ENCODE assay signal across 8 mouse cellular contexts in the genomic region with DNA sequence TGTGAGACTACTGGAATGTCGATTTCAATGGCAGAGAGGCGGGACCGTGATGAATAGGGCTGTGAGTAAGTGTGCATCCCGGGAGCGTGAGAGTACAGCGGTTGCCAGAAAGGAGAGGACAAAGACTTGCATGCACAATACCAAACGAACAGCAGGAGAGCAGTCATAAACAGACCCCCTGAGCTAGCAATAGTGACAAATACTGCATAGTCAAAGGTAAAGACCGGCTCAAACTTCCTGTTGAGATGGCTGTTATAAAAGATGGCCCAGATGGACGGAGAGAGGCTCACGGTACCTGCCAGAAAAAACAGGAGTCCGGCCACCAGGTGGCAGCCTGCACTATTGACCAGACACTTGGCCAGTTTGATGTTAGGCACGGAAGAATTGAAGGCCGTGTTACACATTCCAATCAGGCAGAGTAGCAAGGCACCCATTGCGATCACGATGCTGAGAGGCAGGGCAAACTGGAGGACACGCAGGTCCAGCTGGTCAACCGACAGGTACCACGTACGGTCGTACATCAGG. TPM values are rescaled to one million over a fixed set of nuclear protein-coding genes. Genes with fewer than 3 reads are reported as not detected.
DNase-seq lines count a peak whose midpoint lies in the region; ATAC-seq and TF ChIP-seq lines count a peak whose summit lies in the region.

No protein-coding gene starts in this region.

- no peaks in the 10 kb centered on the region for H3K9me3 ChIP-seq in kidney, embryonic 15.5 days (replicated peaks)
- H3K9me3 ChIP-seq in limb, embryonic 13.5 days, result no peaks in the 10 kb centered on the region
- no peaks in the 10 kb centered on the region for H3K9me3 ChIP-seq in midbrain, postnatal 0 days (ENCODE audit: low read length)

- 59% methylated on average over 20 of the region's 20 CpGs for WGBS in heart, adult 2 months
- 57% methylated on average over 20 of the region's 20 CpGs for WGBS in kidney, embryonic 15.5 days
- 63% methylated on average over 20 of the region's 20 CpGs for WGBS in limb, embryonic 13.5 days
- WGBS in midbrain, postnatal 0 days, result 26% methylated on average over 20 of the region's 20 CpGs

- peak; percentile 23 for DNase-seq in thymus, postnatal 14 days
- DNase-seq in thymus, adult 18-20 months, result no peak
- DNase-seq in heart, adult 2 months, result peak; percentile 37 to 69
- DNase-seq in midbrain, postnatal 0 days (ENCODE audit: low spot score), result peak; percentile 81
- peak; percentile 10 for DNase-seq in thymus, postnatal 25 days

- no peaks in the 10 kb centered on the region; the same call in 1 of the 2 replicates for H3K4me1 ChIP-seq in heart, adult 2 months (ENCODE audit: control insufficient read depth, insufficient read depth, low read length)
- H3K4me1 ChIP-seq in kidney, embryonic 15.5 days, result no peaks in the 10 kb centered on the region
- H3K4me1 ChIP-seq in limb, embryonic 13.5 days, result no peaks in the 10 kb centered on the region
- no peaks in the 10 kb centered on the region for H3K4me1 ChIP-seq in midbrain, postnatal 0 days (ENCODE audit: insufficient read depth, low read length)

- H3K36me3 ChIP-seq in heart, adult 2 months (ENCODE audit: control insufficient read depth, insufficient read depth, low read length), result peaks cover 17% of the 10 kb centered on the region
- H3K36me3 ChIP-seq in kidney, embryonic 15.5 days, result peaks cover 41% of the 10 kb centered on the region
- peaks cover 57% of the 10 kb centered on the region for H3K36me3 ChIP-seq in limb, embryonic 13.5 days
- no peaks in the 10 kb centered on the region; the same call in 1 of the 2 replicates for H3K36me3 ChIP-seq in midbrain, postnatal 0 days (ENCODE audit: insufficient read depth, low read length)

- TF ChIP-seq POLR2A in heart, adult 2 months (IDR thresholded peaks at IDR 0.05; ENCODE audit: insufficient read depth, low read depth, low read length), result no peak

- H3K27ac ChIP-seq in heart, adult 2 months, result no peak overlapping the region
- no peak overlapping the region for H3K27ac ChIP-seq in kidney, embryonic 15.5 days
- no peak overlapping the region for H3K27ac ChIP-seq in limb, embryonic 13.5 days
- no peak overlapping the region for H3K27ac ChIP-seq in midbrain, postnatal 0 days (ENCODE audit: low read depth, low read length)

- intact Hi-C loops in heart, adult 2 months (cut with DNase I), result no loop called here

- TF ChIP-seq CTCF in heart, adult 2 months (IDR thresholded peaks at IDR 0.05), result peak; percentile 75
- peak; percentile 82 for TF ChIP-seq CTCF in midbrain, postnatal 0 days (IDR thresholded peaks at IDR 0.05)

- no peak overlapping the region for H3K4me3 ChIP-seq in heart, adult 2 months
- no peak overlapping the region for H3K4me3 ChIP-seq in kidney, embryonic 15.5 days (replicated peaks)
- H3K4me3 ChIP-seq in limb, embryonic 13.5 days, result no peak overlapping the region
- no peak overlapping the region for H3K4me3 ChIP-seq in midbrain, postnatal 0 days (ENCODE audit: low read depth, low read length)

- no peak overlapping the region for H3K9ac ChIP-seq in heart, adult 2 months (ENCODE audit: low read depth, low read length)
- no peak overlapping the region for H3K9ac ChIP-seq in kidney, embryonic 15.5 days
- H3K9ac ChIP-seq in limb, embryonic 13.5 days, result no peak overlapping the region
- no peak overlapping the region for H3K9ac ChIP-seq in midbrain, postnatal 0 days (replicated peaks; ENCODE audit: low read length, poor library complexity, severe bottlenecking)

- no peak overlapping the region for H3K4me2 ChIP-seq in kidney, embryonic 15.5 days
- H3K4me2 ChIP-seq in limb, embryonic 13.5 days (replicated peaks), result no peak overlapping the region
- peak overlapping the region; percentile 19; the same call in 1 of the 2 replicates for H3K4me2 ChIP-seq in midbrain, postnatal 0 days (ENCODE audit: low read depth, low read length, poor library complexity, severe bottlenecking)

- no peaks in the 10 kb centered on the region for H3K27me3 ChIP-seq in heart, adult 2 months (ENCODE audit: control insufficient read depth, insufficient read depth, low read length)
- H3K27me3 ChIP-seq in kidney, embryonic 15.5 days, result no peaks in the 10 kb centered on the region
- no peaks in the 10 kb centered on the region for H3K27me3 ChIP-seq in limb, embryonic 13.5 days
- H3K27me3 ChIP-seq in midbrain, postnatal 0 days (ENCODE audit: insufficient read depth, low read length), result no peaks in the 10 kb centered on the region

- peak; percentile 88 for ATAC-seq in common myeloid progenitor, adult 5-6 weeks (replicated peaks; ENCODE audit: low read depth, poor library complexity, severe bottlenecking)
- peak; percentile 55; the same call in 1 of the 2 replicates for ATAC-seq in kidney, embryonic 15.5 days (replicated peaks; ENCODE audit: low FRiP score)
- ATAC-seq in limb, embryonic 13.5 days (ENCODE audit: low FRiP score, low read depth), result peak; percentile 41; the same call in 1 of the 2 replicates
- ATAC-seq in midbrain, postnatal 0 days (ENCODE audit: low FRiP score), result peak; percentile 70

- H3K79me2 ChIP-seq in heart, adult 2 months (replicated peaks; ENCODE audit: control insufficient read depth, insufficient read depth, low read length), result no peaks in the 10 kb centered on the region; the same call in 1 of the 2 replicates

- TF ChIP-seq EP300 in heart, adult 2 months (IDR thresholded peaks at IDR 0.05; ENCODE audit: insufficient read depth, low read depth, low read length), result no peak

RNA-seq across cellular contexts. Expression of a gene that starts 7.0 kb away (rescaled TPM):
- 1.3 and 6.9 TPM in 2 replicates for total RNA-seq in common myeloid progenitor, adult 5-6 weeks (2017)
- total RNA-seq in heart, adult 2 months (2021), result 10 to 100 TPM; 15.6 to 23.4 TPM
- polyA plus RNA-seq in heart, adult 2 months (2012; rRNA removed), result 14.6 and 29.8 TPM in 2 replicates
- polyA plus RNA-seq in kidney, embryonic 15.5 days (2015; fragmentation: Nextera tagmentation; extraction: Ambion mirVana), result 31.4 and 32.5 TPM in 2 replicates
- 21.9 TPM in 2 replicates for polyA plus RNA-seq in limb, embryonic 13.5 days (2015; fragmentation: Nextera tagmentation; extraction: Ambion mirVana)
- 16.7 and 21.4 TPM in 2 replicates for total RNA-seq in midbrain, postnatal 0 days (2014; rRNA removed)
- 13.9 and 14.5 TPM in 2 replicates for polyA plus RNA-seq in midbrain, postnatal 0 days (2015; fragmentation: Nextera tagmentation; extraction: Ambion mirVana)

RNA-seq across cellular contexts. Expression of a gene that starts 28.8 kb away (rescaled TPM):
- total RNA-seq in common myeloid progenitor, adult 5-6 weeks (2017), result not detected in 2 replicates
- total RNA-seq in heart, adult 2 months (2021), result not detected
- polyA plus RNA-seq in heart, adult 2 months (2012; rRNA removed), result not detected in 2 replicates
- polyA plus RNA-seq in kidney, embryonic 15.5 days (2015; fragmentation: Nextera tagmentation; extraction: Ambion mirVana), result not detected in 2 replicates
- polyA plus RNA-seq in limb, embryonic 13.5 days (2015; fragmentation: Nextera tagmentation; extraction: Ambion mirVana), result not detected in 2 replicates
- 0.42 TPM in 1 of 2 replicates, not detected in the other for total RNA-seq in midbrain, postnatal 0 days (2014; rRNA removed)
- polyA plus RNA-seq in midbrain, postnatal 0 days (2015; fragmentation: Nextera tagmentation; extraction: Ambion mirVana), result 0.22 and 0.33 TPM in 2 replicates

RNA-seq across cellular contexts. Expression of a gene that starts 51.6 kb away (rescaled TPM):
- 36.4 and 38.1 TPM in 2 replicates for total RNA-seq in common myeloid progenitor, adult 5-6 weeks (2017)
- total RNA-seq in heart, adult 2 months (2021), result 10 to 100 TPM in 1 of 2 experiments, 1 to 10 TPM in 1; 9.6 to 11.4 TPM
- polyA plus RNA-seq in heart, adult 2 months (2012; rRNA removed), result 4.3 and 9.8 TPM in 2 replicates
- 31.5 and 33.2 TPM in 2 replicates for polyA plus RNA-seq in kidney, embryonic 15.5 days (2015; fragmentation: Nextera tagmentation; extraction: Ambion mirVana)
- 25.0 and 29.2 TPM in 2 replicates for polyA plus RNA-seq in limb, embryonic 13.5 days (2015; fragmentation: Nextera tagmentation; extraction: Ambion mirVana)
- 15.5 and 21.7 TPM in 2 replicates for total RNA-seq in midbrain, postnatal 0 days (2014; rRNA removed)
- polyA plus RNA-seq in midbrain, postnatal 0 days (2015; fragmentation: Nextera tagmentation; extraction: Ambion mirVana), result 10.5 and 10.6 TPM in 2 replicates

Comparison
In these comparisons a context has a peak if more than half of its experiments do, and no peak if none do; other contexts are left out.
1. DNase-seq: peak in thymus, postnatal 14 days (single experiment), heart, adult 2 months (2 of 2), midbrain, postnatal 0 days (single experiment) and thymus, postnatal 25 days (single experiment); none in thymus, adult 18-20 months (0 of 2).
2. Peak in every context shown above with its lines, with median percentiles within 50 percentile points of each other: ATAC-seq.